Mouse (Mus musculus): ENCODE measurements around the gene Kcnh7. TPM values are rescaled to one million over a fixed set of nuclear protein-coding genes. Genes with fewer than 3 reads are reported as not detected.
"Not testable (repeated sequence)": the region's sequence is repeated elsewhere in the genome, so short reads cannot be mapped to it uniquely, and the experiment has no call there.

Gene Kcnh7
- total RNA-seq, 2 experiments from 2014 or later: 0.08 to 0.18 TPM

GRCm38 (mm10) chr2:62715260-62715659 is 468.8 kb downstream of the Kcnh7 start:
- no peak for DNase-seq

GRCm38 (mm10) chr2:62714362-62714761 is 469.7 kb downstream of the Kcnh7 start:
- not testable (repeated sequence) for DNase-seq

GRCm38 (mm10) chr2:62709633-62710032 is 474.5 kb downstream of the Kcnh7 start:
- no peak for DNase-seq

- no peak for DNase-seq
These were observed 477.8 kb downstream of the Kcnh7 start for GRCm38 (mm10) chr2:62706313-62706712.

GRCm38 (mm10) chr2:62685934-62686333 is 498.2 kb downstream of the Kcnh7 start:
- no peak for DNase-seq

- no peak for DNase-seq
These were observed 499.0 kb downstream of the Kcnh7 start for GRCm38 (mm10) chr2:62684989-62685595.

- DNase-seq: no peak
These were observed 502.4 kb downstream of the Kcnh7 start for GRCm38 (mm10) chr2:62681667-62682066.

- DNase-seq: no peak
These were observed 511.3 kb downstream of the Kcnh7 start for GRCm38 (mm10) chr2:62672788-62673187.

GRCm38 (mm10) chr2:62670767-62671166 is 513.3 kb downstream of the Kcnh7 start:
- DNase-seq: no peak

GRCm38 (mm10) chr2:62670301-62670700 is 513.8 kb downstream of the Kcnh7 start:
- DNase-seq: no peak

- no peak for DNase-seq
These were observed 514.2 kb downstream of the Kcnh7 start for GRCm38 (mm10) chr2:62669848-62670247.

GRCm38 (mm10) chr2:62665536-62665935 is 518.6 kb downstream of the Kcnh7 start:
- no peak for DNase-seq

- no peak for DNase-seq
These were observed 519.2 kb downstream of the Kcnh7 start for GRCm38 (mm10) chr2:62664839-62665238.

GRCm38 (mm10) chr2:62664135-62664670 is 519.9 kb downstream of the Kcnh7 start, which contains the start of gene Gca:
Gca (plus strand) TSS chr2:62664285.
- peak; percentile 69 for DNase-seq

GRCm38 (mm10) chr2:62662560-62662959 is 521.5 kb downstream of the Kcnh7 start:
- no peak for DNase-seq

- no peak for DNase-seq
These were observed 523.5 kb downstream of the Kcnh7 start for GRCm38 (mm10) chr2:62660565-62660964.

- DNase-seq: no peak
These were observed 528.0 kb downstream of the Kcnh7 start for GRCm38 (mm10) chr2:62656072-62656471.

GRCm38 (mm10) chr2:62654519-62655338 is 529.4 kb downstream of the Kcnh7 start:
- no peak for DNase-seq

GRCm38 (mm10) chr2:62652466-62652865 is 531.6 kb downstream of the Kcnh7 start:
- DNase-seq: no peak

- DNase-seq: no peak
These were observed 532.2 kb downstream of the Kcnh7 start for GRCm38 (mm10) chr2:62651890-62652289.

GRCm38 (mm10) chr2:62646671-62647289 is 537.3 kb downstream of the Kcnh7 start:
- DNase-seq: no peak

- peak; percentile 40 for DNase-seq
These were observed 538.0 kb downstream of the Kcnh7 start, which contains the start of gene Ifih1 for GRCm38 (mm10) chr2:62646014-62646645. Ifih1 (minus strand) TSS chr2:62646255.

All from gastrocnemius, postnatal 25 days (tissue).